In genomic region chr19:40267380-40267779, GRCm38 (mm10) we compare ENCODE assay signal across 9 mouse cellular contexts. TPM values are rescaled to one million over a fixed set of nuclear protein-coding genes. Genes with fewer than 3 reads are reported as not detected.
DNase-seq lines count a peak whose midpoint lies in the region; ATAC-seq and TF ChIP-seq lines count a peak whose summit lies in the region.
"Had no signal": no experiment of that assay in that cellular context is flagged by ENCODE, and none has a peak within 500 bp of the region (broad histone marks: within the 10 kb centered on the region; RNA-seq: fewer than 3 reads in every experiment).

No protein-coding gene starts in this region.

- H3K27me3 ChIP-seq in heart, embryonic 11.5 days (ENCODE audit: control insufficient read depth, insufficient read depth, low read length): no peaks in the 10 kb centered on the region
- no peaks in the 10 kb centered on the region for H3K27me3 ChIP-seq in intestine, embryonic 15.5 days (replicated peaks)
- no peaks in the 10 kb centered on the region for H3K27me3 ChIP-seq in kidney, adult 2 months (replicated peaks; ENCODE audit: control insufficient read depth, insufficient read depth, low read length)

- 0 out of 2 replicates have a peak overlapping the region, but pooled peaks have one; percentile 1 for H3K27ac ChIP-seq in heart, embryonic 11.5 days (ENCODE audit: low read depth, low read length)
- peak overlapping the region; percentile 56; the same call in 1 of the 2 replicates for H3K27ac ChIP-seq in intestine, embryonic 15.5 days
- no peak overlapping the region for H3K27ac ChIP-seq in kidney, adult 2 months (ENCODE audit: insufficient read depth, low read depth, low read length)
- H3K27ac ChIP-seq: embryonic facial prominence, embryonic 13.5 days had no signal

- 85% methylated on average over 1 of the region's 1 CpGs for WGBS in heart, embryonic 11.5 days (ENCODE audit: insufficient replicate concordance)
- WGBS in intestine, embryonic 15.5 days: 79% methylated on average over 1 of the region's 1 CpGs
- WGBS in kidney, adult 2 months: 91% methylated on average over 1 of the region's 1 CpGs

- intact Hi-C loops in heart, postnatal 36 days (cut with DNase I): no loop called here

- H3K9ac ChIP-seq in heart, embryonic 11.5 days (ENCODE audit: low read depth, low read length): no peak overlapping the region
- H3K9ac ChIP-seq in intestine, embryonic 15.5 days: no peak overlapping the region
- H3K9ac ChIP-seq: embryonic facial prominence, embryonic 13.5 days had no signal

- H3K4me2 ChIP-seq in heart, embryonic 11.5 days: peak overlapping the region; percentile 24
- H3K4me2 ChIP-seq in intestine, embryonic 15.5 days (replicated peaks): no peak overlapping the region; the same call in 1 of the 2 replicates
- H3K4me2 ChIP-seq: embryonic facial prominence, embryonic 13.5 days had no signal

- no peak for DNase-seq in heart, postnatal 36 days
- peak; percentile 91 for DNase-seq in lung, postnatal 25 days (ENCODE audit: low spot score)
- peak; percentile 72 for DNase-seq in thymus, postnatal 0 days (ENCODE audit: low spot score)
- no peak for DNase-seq in adrenal gland, postnatal 14 days
- no peak for DNase-seq in kidney, adult 2 months

- no peak for ATAC-seq in heart, embryonic 11.5 days (replicated peaks; ENCODE audit: insufficient number of reproducible peaks, low FRiP score, low TSS enrichment)
- peak; percentile 46 for ATAC-seq in intestine, embryonic 15.5 days
- no peak for ATAC-seq in erythroid progenitor cell, adult 5-6 weeks (replicated peaks; ENCODE audit: low FRiP score, poor library complexity, severe bottlenecking)

- peaks cover 22% of the 10 kb centered on the region for H3K4me1 ChIP-seq in heart, embryonic 11.5 days (ENCODE audit: control insufficient read depth, insufficient read depth, low read length)
- H3K4me1 ChIP-seq in intestine, embryonic 15.5 days (replicated peaks): peaks cover 3% of the 10 kb centered on the region; the same call in 1 of the 2 replicates
- no peaks in the 10 kb centered on the region for H3K4me1 ChIP-seq in kidney, adult 2 months (ENCODE audit: control insufficient read depth, insufficient read depth, low read length)

- H3K36me3 ChIP-seq in heart, embryonic 11.5 days (ENCODE audit: control insufficient read depth, insufficient read depth, low read length): no peaks in the 10 kb centered on the region
- H3K36me3 ChIP-seq in intestine, embryonic 15.5 days: no peaks in the 10 kb centered on the region
- H3K36me3 ChIP-seq in kidney, adult 2 months (ENCODE audit: control insufficient read depth, insufficient read depth, low read length): no peaks in the 10 kb centered on the region
- H3K36me3 ChIP-seq: embryonic facial prominence, embryonic 13.5 days had no signal

- H3K4me3 ChIP-seq in heart, embryonic 11.5 days (ENCODE audit: low read depth, low read length): no peak overlapping the region
- no peak overlapping the region for H3K4me3 ChIP-seq in intestine, embryonic 15.5 days (replicated peaks)
- no peak overlapping the region for H3K4me3 ChIP-seq in kidney, adult 2 months (ENCODE audit: insufficient read depth, low read depth, low read length)
- H3K4me3 ChIP-seq: embryonic facial prominence, embryonic 13.5 days had no signal

- TF ChIP-seq POLR2A in kidney, adult 2 months (IDR thresholded peaks at IDR 0.05; ENCODE audit: low read depth, low read length): no peak

- no peak for TF ChIP-seq CTCF in kidney, adult 2 months (conservative IDR thresholded peaks at IDR 0.05; ENCODE audit: insufficient read depth, insufficient read length, low read depth, low read length)

- H3K9me3 ChIP-seq in heart, embryonic 11.5 days (replicated peaks; ENCODE audit: control insufficient read depth, low read length): no peaks in the 10 kb centered on the region
- H3K9me3 ChIP-seq in intestine, embryonic 15.5 days: no peaks in the 10 kb centered on the region
- H3K9me3 ChIP-seq: embryonic facial prominence, embryonic 13.5 days had no signal

RNA-seq across cellular contexts. Expression of gene Pdlim1, which starts 4.3 kb away (rescaled TPM):
- 318 and 322 TPM in 2 replicates for polyA plus RNA-seq in heart, embryonic 11.5 days (2014; fragmentation: Nextera tagmentation; extraction: Ambion mirVana)
- total RNA-seq in heart, postnatal 36 days (2021): 100 to 1,000 TPM; 148 to 150 TPM
- 195 and 211 TPM in 2 replicates for polyA plus RNA-seq in intestine, embryonic 15.5 days (2015; fragmentation: Nextera tagmentation; extraction: Ambion mirVana)
- polyA plus RNA-seq in thymus, postnatal 0 days (2015; fragmentation: Nextera tagmentation; extraction: Ambion mirVana): 494 TPM in 2 replicates
- total RNA-seq in adrenal gland, postnatal 14 days (2021): 48.1 and 49.2 TPM in 2 replicates
- total RNA-seq in erythroid progenitor cell, adult 5-6 weeks (2015; ENCODE audit: low replicate concordance): 19.8 and 40.2 TPM in 2 replicates
- total RNA-seq in erythroid progenitor cell, adult 5-6 weeks (2017; ENCODE audit: low replicate concordance): 13.3 and 17.2 TPM in 2 replicates
- polyA plus RNA-seq in kidney, adult 2 months (2012; rRNA removed): 15.4 and 25.7 TPM in 2 replicates

Comparison
In these comparisons a context has a peak if more than half of its experiments do, and no peak if none do; other contexts are left out.
1. DNase-seq: peak in lung, postnatal 25 days (single experiment) and thymus, postnatal 0 days (single experiment); none in heart, postnatal 36 days (0 of 2), adrenal gland, postnatal 14 days (single experiment) and kidney, adult 2 months (single experiment).